Mouse (Mus musculus): ENCODE measurements around the gene Gm2000. TPM values are rescaled to one million over a fixed set of nuclear protein-coding genes. Genes with fewer than 3 reads are reported as not detected.

The Gm2000 gene
- polyA plus RNA-seq, 1 experiment: 882 TPM

Other genes starting within 250 kb of the Gm2000 start
- not detected in 2 replicates for gene Fam163a, start 161.0 kb upstream of the Gm2000 start, polyA plus RNA-seq (2012; ENCODE audit: insufficient read depth, insufficient read length, missing spikeins)
- gene Tdrd5, start 62.4 kb upstream of the Gm2000 start, polyA plus RNA-seq (2012; ENCODE audit: insufficient read depth, insufficient read length, missing spikeins): not detected in 2 replicates
- gene Nphs2, start 55.3 kb upstream of the Gm2000 start, polyA plus RNA-seq (2012; ENCODE audit: insufficient read depth, insufficient read length, missing spikeins): not detected in 2 replicates
- not detected in 2 replicates for gene Axdnd1, start 55.1 kb downstream of the Gm2000 start, polyA plus RNA-seq (2012; ENCODE audit: insufficient read depth, insufficient read length, missing spikeins)
- 2.0 and 2.1 TPM in 2 replicates for gene Soat1, start 108.3 kb downstream of the Gm2000 start, polyA plus RNA-seq (2012; ENCODE audit: insufficient read depth, insufficient read length, missing spikeins)
- 8.3 and 10.6 TPM in 2 replicates for gene Gm10031, start 158.0 kb downstream of the Gm2000 start, polyA plus RNA-seq (2012; ENCODE audit: insufficient read depth, insufficient read length, missing spikeins)
- 4.5 and 7.3 TPM in 2 replicates for gene Abl2, start 192.7 kb downstream of the Gm2000 start, polyA plus RNA-seq (2012; ENCODE audit: insufficient read depth, insufficient read length, missing spikeins)

Measured in brown adipose tissue, adult 24 weeks (tissue).